Mouse (Mus musculus): ENCODE results near the gene Olfr1311. TPM values are rescaled to one million over a fixed set of nuclear protein-coding genes. Genes with fewer than 3 reads are reported as not detected.

Olfr1311 gene
- not detected for polyA plus RNA-seq (2014; fragmentation: Illumina TruSeq; extraction: RNeasy Lipid Tissue Mini Kit (QIAGEN cat#74804); ENCODE audit: low read depth, low replicate concordance)

DNA sequence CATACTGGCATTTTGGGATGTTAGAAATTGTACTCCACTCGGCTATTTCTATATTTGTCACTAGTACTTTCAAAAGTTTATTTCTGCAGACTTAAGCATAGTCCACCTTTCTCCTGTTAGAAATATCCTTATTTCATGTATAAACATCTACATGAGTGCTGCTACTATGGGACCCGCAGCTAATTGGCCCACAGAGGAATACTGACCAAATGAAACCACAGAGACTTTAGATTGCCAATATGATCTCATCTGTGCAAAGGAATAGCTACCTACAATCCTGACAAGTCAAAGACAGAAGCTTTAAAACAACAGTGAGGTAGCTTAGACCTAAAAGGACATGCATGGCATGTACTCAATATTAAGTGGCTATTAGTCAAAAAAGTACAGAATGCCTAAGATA lies at the start of gene Olfr1311:
TSS of gene Olfr1311 (minus strand) at position 101 of the 400 bp plus-strand sequence.

GRCm38 (mm10) chr2:112050138-112050537 lies 25.9 kb upstream of the Olfr1311 start, which contains the start of gene Olfr1312:
Olfr1312 (minus strand) TSS chr2:112050238.

GRCm38 (mm10) chr2:112012608-112013007 lies 11.6 kb downstream of the Olfr1311 start, which contains the start of gene Olfr1310:
Olfr1310 (minus strand) TSS chr2:112012708.

DNA sequence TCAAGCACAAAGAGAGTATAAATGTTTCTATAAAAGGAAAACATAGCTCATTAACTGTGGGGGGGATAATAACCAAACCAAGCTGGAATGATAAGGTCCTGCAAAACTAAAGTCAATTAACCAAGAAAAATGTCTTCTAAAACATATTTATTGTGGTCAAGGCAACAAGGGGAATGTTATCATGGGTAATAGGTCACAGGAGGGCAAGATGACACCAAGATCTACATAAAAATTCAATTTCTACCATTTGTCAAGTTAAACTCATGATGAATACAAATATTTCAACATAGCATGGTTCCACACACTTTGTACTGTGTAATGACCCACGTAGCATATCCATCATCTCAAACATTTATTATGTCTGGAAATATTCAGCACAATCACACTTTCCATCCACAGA lies 34.0 kb downstream of the Olfr1311 start, which contains the start of gene Olfr1309:
TSS of gene Olfr1309 (minus strand) at position 101 of the 400 bp plus-strand sequence.

Other genes with a start within 250 kb of the Olfr1311 start
- gene Olfr1302, start 247.0 kb downstream of the Olfr1311 start, polyA plus RNA-seq (2014; fragmentation: Illumina TruSeq; extraction: RNeasy Lipid Tissue Mini Kit (QIAGEN cat#74804); ENCODE audit: low read depth, low replicate concordance), result not detected
- not detected for gene Olfr1303, start 204.1 kb downstream of the Olfr1311 start, polyA plus RNA-seq (2014; fragmentation: Illumina TruSeq; extraction: RNeasy Lipid Tissue Mini Kit (QIAGEN cat#74804); ENCODE audit: low read depth, low replicate concordance)
- not detected for gene Olfr1305, start 147.3 kb downstream of the Olfr1311 start, polyA plus RNA-seq (2014; fragmentation: Illumina TruSeq; extraction: RNeasy Lipid Tissue Mini Kit (QIAGEN cat#74804); ENCODE audit: low read depth, low replicate concordance)
- gene Olfr1306, start 108.1 kb downstream of the Olfr1311 start, polyA plus RNA-seq (2014; fragmentation: Illumina TruSeq; extraction: RNeasy Lipid Tissue Mini Kit (QIAGEN cat#74804); ENCODE audit: low read depth, low replicate concordance), result not detected
- gene Olfr1307, start 75.0 kb downstream of the Olfr1311 start, polyA plus RNA-seq (2014; fragmentation: Illumina TruSeq; extraction: RNeasy Lipid Tissue Mini Kit (QIAGEN cat#74804); ENCODE audit: low read depth, low replicate concordance), result not detected
- gene Olfr1308, start 59.5 kb downstream of the Olfr1311 start, polyA plus RNA-seq (2014; fragmentation: Illumina TruSeq; extraction: RNeasy Lipid Tissue Mini Kit (QIAGEN cat#74804); ENCODE audit: low read depth, low replicate concordance), result not detected
- gene Olfr1309, start 34.1 kb downstream of the Olfr1311 start, polyA plus RNA-seq (2014; fragmentation: Illumina TruSeq; extraction: RNeasy Lipid Tissue Mini Kit (QIAGEN cat#74804); ENCODE audit: low read depth, low replicate concordance), result not detected
- gene Olfr1310, start 11.7 kb downstream of the Olfr1311 start, polyA plus RNA-seq (2014; fragmentation: Illumina TruSeq; extraction: RNeasy Lipid Tissue Mini Kit (QIAGEN cat#74804); ENCODE audit: low read depth, low replicate concordance), result not detected
- gene Olfr1312, start 25.8 kb upstream of the Olfr1311 start, polyA plus RNA-seq (2014; fragmentation: Illumina TruSeq; extraction: RNeasy Lipid Tissue Mini Kit (QIAGEN cat#74804); ENCODE audit: low read depth, low replicate concordance), result not detected
- not detected for gene Olfr1313, start 53.4 kb upstream of the Olfr1311 start, polyA plus RNA-seq (2014; fragmentation: Illumina TruSeq; extraction: RNeasy Lipid Tissue Mini Kit (QIAGEN cat#74804); ENCODE audit: low read depth, low replicate concordance)
- not detected for gene Olfr1314, start 72.4 kb upstream of the Olfr1311 start, polyA plus RNA-seq (2014; fragmentation: Illumina TruSeq; extraction: RNeasy Lipid Tissue Mini Kit (QIAGEN cat#74804); ENCODE audit: low read depth, low replicate concordance)
- not detected for gene Olfr1315-ps1, start 91.0 kb upstream of the Olfr1311 start, polyA plus RNA-seq (2014; fragmentation: Illumina TruSeq; extraction: RNeasy Lipid Tissue Mini Kit (QIAGEN cat#74804); ENCODE audit: low read depth, low replicate concordance)
- gene Olfr1316, start 110.6 kb upstream of the Olfr1311 start, polyA plus RNA-seq (2014; fragmentation: Illumina TruSeq; extraction: RNeasy Lipid Tissue Mini Kit (QIAGEN cat#74804); ENCODE audit: low read depth, low replicate concordance), result not detected
- not detected for gene Olfr1317, start 115.9 kb upstream of the Olfr1311 start, polyA plus RNA-seq (2014; fragmentation: Illumina TruSeq; extraction: RNeasy Lipid Tissue Mini Kit (QIAGEN cat#74804); ENCODE audit: low read depth, low replicate concordance)
- gene Olfr1318, start 129.8 kb upstream of the Olfr1311 start, polyA plus RNA-seq (2014; fragmentation: Illumina TruSeq; extraction: RNeasy Lipid Tissue Mini Kit (QIAGEN cat#74804); ENCODE audit: low read depth, low replicate concordance), result not detected
- gene Lpcat4, start 215.1 kb upstream of the Olfr1311 start, polyA plus RNA-seq (2014; fragmentation: Illumina TruSeq; extraction: RNeasy Lipid Tissue Mini Kit (QIAGEN cat#74804); ENCODE audit: low read depth, low replicate concordance), result 4.6 TPM
- not detected for gene Nutm1, start 234.9 kb upstream of the Olfr1311 start, polyA plus RNA-seq (2014; fragmentation: Illumina TruSeq; extraction: RNeasy Lipid Tissue Mini Kit (QIAGEN cat#74804); ENCODE audit: low read depth, low replicate concordance)
- gene Nop10, start 237.5 kb upstream of the Olfr1311 start, polyA plus RNA-seq (2014; fragmentation: Illumina TruSeq; extraction: RNeasy Lipid Tissue Mini Kit (QIAGEN cat#74804); ENCODE audit: low read depth, low replicate concordance), result 60.8 TPM
- 31.5 TPM for gene Slc12a6, start 241.4 kb upstream of the Olfr1311 start, polyA plus RNA-seq (2014; fragmentation: Illumina TruSeq; extraction: RNeasy Lipid Tissue Mini Kit (QIAGEN cat#74804); ENCODE audit: low read depth, low replicate concordance)
- not detected for gene Gm21985, start 241.9 kb upstream of the Olfr1311 start, polyA plus RNA-seq (2014; fragmentation: Illumina TruSeq; extraction: RNeasy Lipid Tissue Mini Kit (QIAGEN cat#74804); ENCODE audit: low read depth, low replicate concordance)